Mouse (Mus musculus) kidney, postnatal 36 days (tissue): Measurements from ENCODE around the gene Csnk2a1.

Experiments
- DNase-seq, 2 experiments: peaks; one replicate each; pipeline ENCODE4 v3.0.0; 2021 to 2022; ENCODE audit warnings: mixed read lengths in 2 of 2

Csnk2a1 gene

GRCm38 (mm10) chr2:152326157-152326556 is 99.5 kb downstream of the Csnk2a1 start:
- DNase-seq, result no peak

- no peak for DNase-seq
These were observed 100.0 kb downstream of the Csnk2a1 start for GRCm38 (mm10) chr2:152326654-152327053.

- DNase-seq, result peak; percentile 32 to 45
These were observed 101.3 kb downstream of the Csnk2a1 start for GRCm38 (mm10) chr2:152327980-152328379.

GRCm38 (mm10) chr2:152330858-152331423 is 104.3 kb downstream of the Csnk2a1 start:
- no peak for DNase-seq
